Mouse (Mus musculus) heart, adult 2 months (tissue): ENCODE measurements at regions not wholly inside any gene's neighbourhood (a gene's known extent, or its start where the extent isn't known, plus 50 kb on each side); places are given as distances from the start of the nearest gene placed in this dataset.

ENCODE experiments used
- DNase-seq, 2 experiments: peaks; one replicate each; pipeline ENCODE4 v3.0.0; 2021
- H3K27ac ChIP-seq: fragments of 200-600 bp; 2 replicates; pipeline ENCODE4 v1.8.1; 2022
- H3K27me3 ChIP-seq: fragments of 200-500 bp; 2 replicates; pipeline ENCODE4 v1.6.1; 2012; ENCODE audit warnings: mild to moderate bottlenecking, low read length, inconsistent platforms, mixed read lengths; ENCODE audit not compliant: control insufficient read depth, insufficient read depth
- H3K36me3 ChIP-seq: fragments of 200-500 bp; 2 replicates; pipeline ENCODE4 v1.6.1; 2012; ENCODE audit warnings: low read length, inconsistent platforms; ENCODE audit not compliant: control insufficient read depth, insufficient read depth
- H3K4me1 ChIP-seq: fragments of 200-500 bp; 2 replicates; pipeline ENCODE4 v1.6.1; 2011; ENCODE audit warnings: low read length; ENCODE audit not compliant: control insufficient read depth, insufficient read depth
- H3K4me3 ChIP-seq: fragments of 200-600 bp; 2 replicates; pipeline ENCODE4 v1.8.1; 2022
- H3K79me2 ChIP-seq: fragments of 200-500 bp; replicated peaks from 2 replicates; pipeline ENCODE4 v1.6.1; 2012; ENCODE audit warnings: mild to moderate bottlenecking, inconsistent platforms, low read length, moderate library complexity, mixed read lengths; ENCODE audit not compliant: control insufficient read depth, insufficient read depth
- H3K9ac ChIP-seq: fragments of 200-500 bp; 2 replicates; pipeline ENCODE4 v1.6.1; 2012; ENCODE audit warnings: low read depth, mild to moderate bottlenecking, control low read depth, inconsistent platforms, low read length, mixed read lengths
- CTCF ChIP-seq: fragments of 200-600 bp; IDR thresholded peaks from 2 replicates; pipeline ENCODE4 v1.8.1; 2022; ENCODE audit warnings: antibody characterized with exemption, mild to moderate bottlenecking, moderate library complexity
- EP300 ChIP-seq: fragments of 200-500 bp; IDR thresholded peaks from 2 replicates; pipeline ENCODE4 v1.6.1; 2011; ENCODE audit warnings: low read depth, low read length, control low read depth; ENCODE audit not compliant: insufficient read depth
- POLR2A ChIP-seq: fragments of 200-500 bp; IDR thresholded peaks from 2 replicates; pipeline ENCODE4 v1.6.1; 2011; ENCODE audit warnings: mild to moderate bottlenecking, low read depth, low read length, control low read depth; ENCODE audit not compliant: insufficient read depth
- WGBS: fragments of 180-500 bp; shearing (Covaris S2); methylation state at CpG from one replicate; pipeline ENCODE4 v1.1.7; 2018; 5-methylcytosine and 5-hydroxymethylcytosine counted together
- intact Hi-C: fragments of 180-260 bp; cut with DNase I; formaldehyde crosslinking; loops from one replicate; pipeline ENCODE4 v1.15.1; 2025

GRCm38 (mm10) chr2:71670228-71670790 lies 75.1 kb upstream of the Itga6 start:
- WGBS: 34% methylated on average over 6 of the region's 6 CpGs
- H3K36me3 ChIP-seq: peaks cover 2% of the 10 kb centered on the region; the same call in 1 of the 2 replicates
- H3K27me3 ChIP-seq: no peaks in the 10 kb centered on the region
- no peak overlapping the region for H3K4me3 ChIP-seq
- H3K9ac ChIP-seq: no peak overlapping the region
- peak overlapping the region; percentile 77 for H3K27ac ChIP-seq
- peak; percentile 32; the same call in 1 of the 2 replicates for TF ChIP-seq POLR2A
- no peak for TF ChIP-seq CTCF
- TF ChIP-seq EP300: 0 out of 2 replicates have a peak, but pooled peaks have one; percentile 54
- intact Hi-C loops: loop anchor here (2.0 to 5.0 kb wide), 3 partner anchors 40 to 142 kb away; no protein-coding TSS in a partner anchor
- peak; percentile 31 to 33 for DNase-seq
- peaks cover 32% of the 10 kb centered on the region for H3K4me1 ChIP-seq
- H3K79me2 ChIP-seq: no peaks in the 10 kb centered on the region

DNA sequence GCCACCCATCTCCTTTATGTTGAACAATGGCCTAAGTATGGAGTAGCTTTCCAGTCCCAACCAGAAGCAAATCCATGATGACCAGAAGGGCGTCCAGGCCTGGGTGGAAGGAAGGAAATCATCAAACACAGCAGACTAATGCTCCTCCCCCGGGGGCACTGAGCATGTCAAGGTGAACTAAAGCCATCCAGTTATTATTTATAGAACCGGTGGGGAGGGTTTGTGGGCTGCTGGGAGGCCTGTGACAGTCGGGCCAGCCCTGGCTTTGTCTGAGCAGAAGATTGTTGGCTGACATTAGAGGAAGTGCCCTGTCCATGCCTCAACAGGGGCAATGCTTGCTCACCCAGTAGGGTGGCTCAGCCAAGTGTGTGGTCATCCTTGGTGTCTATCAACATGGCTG lies 74.5 kb upstream of the Itga6 start:
- WGBS: 21% methylated on average over 4 of the region's 4 CpGs
- Histone ChIP-seq H3K4me1 (peaks cover 32% of the 10 kb centered on the region), H3K9ac (no peak overlapping the region), H3K27me3 (no peaks in the 10 kb centered on the region), H3K4me3 (no peak overlapping the region), H3K36me3 (peaks cover 2% of the 10 kb centered on the region; the same call in 1 of the 2 replicates), H3K27ac (peak overlapping the region; percentile 77), H3K79me2 (no peaks in the 10 kb centered on the region)
- TF ChIP-seq CTCF (no peak), EP300 (peak; percentile 80; the same call in 1 of the 2 replicates), POLR2A (0 out of 2 replicates have a peak, but pooled peaks have one; percentile 13)
- intact Hi-C loops: loop anchor here (2.0 to 5.0 kb wide), 3 partner anchors 40 to 141 kb away; no protein-coding TSS in a partner anchor
- peak; percentile 50 to 67 for DNase-seq

DNA sequence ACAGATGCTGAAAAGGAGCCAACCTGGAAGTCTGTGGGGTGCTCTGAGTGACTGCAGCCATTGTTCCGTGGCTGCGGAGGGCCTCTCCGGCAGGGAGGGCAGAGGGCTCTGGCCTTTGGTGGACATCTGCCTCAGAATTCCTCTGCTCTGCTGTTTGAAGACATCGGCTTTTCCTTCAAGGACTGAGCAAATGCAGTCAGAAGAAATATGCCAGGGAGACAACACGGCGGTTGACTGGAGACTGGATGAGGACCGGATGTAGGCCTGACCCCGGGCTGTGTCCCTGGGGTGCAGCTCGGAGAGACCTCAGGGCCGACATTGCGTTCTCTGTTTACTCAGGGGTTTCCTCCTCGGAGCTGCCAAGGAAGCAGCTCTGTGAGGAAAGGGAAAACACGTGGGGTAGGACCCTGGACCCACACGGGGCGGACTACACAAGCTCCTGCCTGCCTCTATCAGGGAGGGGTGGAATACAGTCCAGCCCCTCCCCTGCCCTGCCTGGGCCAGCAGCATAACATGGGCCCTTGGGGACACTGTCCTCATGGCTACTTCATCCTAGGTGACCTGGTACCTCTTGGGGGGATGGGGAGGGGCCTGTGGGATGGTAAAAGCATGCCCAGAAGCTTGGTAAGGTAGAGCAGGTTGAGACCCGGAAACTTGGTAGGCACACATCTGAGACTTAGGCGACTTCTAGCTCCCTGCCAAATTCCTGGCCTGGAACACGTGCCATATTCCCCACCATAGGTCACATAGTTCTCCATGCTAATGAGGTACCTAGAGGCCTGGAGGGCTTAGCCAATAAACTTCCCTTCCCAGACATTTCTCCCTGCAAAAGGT lies 72.1 kb upstream of the Itga6 start:
- 32% methylated on average over 18 of the region's 18 CpGs for WGBS
- Histone ChIP-seq H3K9ac (peak overlapping the region; percentile 16; the same call in 1 of the 2 replicates), H3K27me3 (no peaks in the 10 kb centered on the region), H3K27ac (peak overlapping the region; percentile 90), H3K36me3 (peaks cover 2% of the 10 kb centered on the region; the same call in 1 of the 2 replicates), H3K4me3 (no peak overlapping the region), H3K79me2 (no peaks in the 10 kb centered on the region), H3K4me1 (peaks cover 25% of the 10 kb centered on the region)
- intact Hi-C loops: loop anchor here (1.0 to 5.0 kb wide), 5 partner anchors 17 to 139 kb away; no protein-coding TSS in a partner anchor
- TF ChIP-seq CTCF (no peak), POLR2A (peak; percentile 64; the same call in 1 of the 2 replicates), EP300 (peak; percentile 92)
- DNase-seq: peak; percentile 82 to 88

- intact Hi-C loops: no loop called here
- no peak for TF ChIP-seq POLR2A
- no peak for TF ChIP-seq CTCF
- TF ChIP-seq EP300: no peak
- WGBS: 42% methylated on average over 1 of the region's 1 CpGs
- Histone ChIP-seq H3K27me3 (no peaks in the 10 kb centered on the region), H3K4me1 (no peaks in the 10 kb centered on the region), H3K9ac (no peak overlapping the region), H3K79me2 (no peaks in the 10 kb centered on the region), H3K27ac (no peak overlapping the region; the same call in 1 of the 2 replicates), H3K4me3 (no peak overlapping the region), H3K36me3 (no peaks in the 10 kb centered on the region; the same call in 1 of the 2 replicates)
- no peak for DNase-seq
Observed at GRCm38 (mm10) chr2:71680746-71681145, 64.7 kb upstream of the Itga6 start.

GRCm38 (mm10) chr2:71681148-71681547 lies 64.3 kb upstream of the Itga6 start:
- Histone ChIP-seq H3K79me2 (no peaks in the 10 kb centered on the region), H3K9ac (no peak overlapping the region), H3K27ac (no peak overlapping the region; the same call in 1 of the 2 replicates), H3K36me3 (no peaks in the 10 kb centered on the region; the same call in 1 of the 2 replicates), H3K4me1 (no peaks in the 10 kb centered on the region), H3K27me3 (no peaks in the 10 kb centered on the region), H3K4me3 (no peak overlapping the region)
- no peak for DNase-seq
- intact Hi-C loops: no loop called here
- WGBS: 41% methylated on average over 4 of the region's 4 CpGs
- no peak for TF ChIP-seq CTCF
- TF ChIP-seq EP300: no peak
- no peak for TF ChIP-seq POLR2A

GRCm38 (mm10) chr2:71683375-71683774 lies 62.0 kb upstream of the Itga6 start:
- intact Hi-C loops: no loop called here
- Histone ChIP-seq H3K4me1 (no peaks in the 10 kb centered on the region), H3K79me2 (no peaks in the 10 kb centered on the region), H3K27ac (no peak overlapping the region), H3K9ac (no peak overlapping the region), H3K36me3 (no peaks in the 10 kb centered on the region; the same call in 1 of the 2 replicates), H3K4me3 (no peak overlapping the region), H3K27me3 (no peaks in the 10 kb centered on the region)
- no peak for DNase-seq
- TF ChIP-seq POLR2A (no peak), EP300 (no peak), CTCF (no peak)
- 75% methylated on average over 4 of the region's 4 CpGs for WGBS
